Mouse (Mus musculus): ENCODE results near the gene Ppm1h. TPM values are rescaled to one million over a fixed set of nuclear protein-coding genes. Genes with fewer than 3 reads are reported as not detected.
A peak's percentile ranks its signal among the peaks of the same experiment; 100 is the strongest.

The Ppm1h gene
- polyA plus RNA-seq, 1 experiment from 2014 or later, result 34.3 TPM

GRCm38 (mm10) chr10:122802218-122802617 lies 123.7 kb downstream of the Ppm1h start:
- 38% methylated on average over 30 of the region's 30 CpGs for WGBS

GRCm38 (mm10) chr10:122802901-122803300 lies 124.3 kb downstream of the Ppm1h start:
- Histone ChIP-seq H3K36me3 (replicated peaks; ENCODE audit: control insufficient read depth, insufficient read depth) (no peaks in the 10 kb centered on the region), H3K4me3 (replicated peaks; ENCODE audit: low read length) (no peak overlapping the region), H3K4me1 (replicated peaks; ENCODE audit: control insufficient read depth, insufficient read depth, low read length) (peaks cover 7% of the 10 kb centered on the region; the same call in 1 of the 2 replicates), H3K27me3 (ENCODE audit: control insufficient read depth, insufficient read depth, low read length) (no peaks in the 10 kb centered on the region), H3K27ac (no peak overlapping the region), H3K9me3 (ENCODE audit: control insufficient read depth, low read length) (peaks cover 10% of the 10 kb centered on the region; the same call in 1 of the 2 replicates), H3K4me2 (replicated peaks) (no peak overlapping the region), H3K9ac (no peak overlapping the region)
- ATAC-seq (ENCODE audit: low FRiP score) (no peak), DNase-seq (ENCODE audit: low spot score) (no peak)
- WGBS, result 38% methylated on average over 7 of the region's 7 CpGs

More at GRCm38 (mm10) chr10:122802218-122802617, 123.7 kb downstream of the Ppm1h start:
- Histone ChIP-seq H3K27me3 (ENCODE audit: control insufficient read depth, insufficient read depth, low read length) (no peaks in the 10 kb centered on the region), H3K9ac (no peak overlapping the region), H3K27ac (no peak overlapping the region), H3K9me3 (ENCODE audit: control insufficient read depth, low read length) (peaks cover 10% of the 10 kb centered on the region; the same call in 1 of the 2 replicates), H3K4me2 (replicated peaks) (peak overlapping the region; percentile 23; the same call in 1 of the 2 replicates), H3K36me3 (replicated peaks; ENCODE audit: control insufficient read depth, insufficient read depth) (no peaks in the 10 kb centered on the region), H3K4me1 (replicated peaks; ENCODE audit: control insufficient read depth, insufficient read depth, low read length) (peaks cover 1% of the 10 kb centered on the region; the same call in 1 of the 2 replicates), H3K4me3 (replicated peaks; ENCODE audit: low read length) (no peak overlapping the region)
- DNase-seq (ENCODE audit: low spot score) (no peak), ATAC-seq (ENCODE audit: low FRiP score) (no peak)

- Histone ChIP-seq H3K27ac (no peak overlapping the region), H3K9ac (no peak overlapping the region), H3K9me3 (ENCODE audit: control insufficient read depth, low read length) (peaks cover 10% of the 10 kb centered on the region; the same call in 1 of the 2 replicates), H3K4me3 (replicated peaks; ENCODE audit: low read length) (no peak overlapping the region), H3K36me3 (replicated peaks; ENCODE audit: control insufficient read depth, insufficient read depth) (no peaks in the 10 kb centered on the region), H3K4me2 (replicated peaks) (no peak overlapping the region), H3K27me3 (ENCODE audit: control insufficient read depth, insufficient read depth, low read length) (no peaks in the 10 kb centered on the region), H3K4me1 (replicated peaks; ENCODE audit: control insufficient read depth, insufficient read depth, low read length) (peaks cover 13% of the 10 kb centered on the region)
- DNase-seq (ENCODE audit: low spot score) (peak; percentile 90), ATAC-seq (ENCODE audit: low FRiP score) (no peak)
- 14% methylated on average over 7 of the region's 7 CpGs for WGBS
Measured at GRCm38 (mm10) chr10:122803906-122804305, 125.3 kb downstream of the Ppm1h start.

- H3K27me3 ChIP-seq (ENCODE audit: control insufficient read depth, insufficient read depth, low read length), result no peaks in the 10 kb centered on the region
- peaks cover 13% of the 10 kb centered on the region for H3K4me1 ChIP-seq (replicated peaks; ENCODE audit: control insufficient read depth, insufficient read depth, low read length)
- ATAC-seq (ENCODE audit: low FRiP score) (no peak), DNase-seq (ENCODE audit: low spot score) (no peak)
- WGBS, result 77% methylated on average over 2 of the region's 2 CpGs
- H3K9ac ChIP-seq, result no peak overlapping the region
- H3K9me3 ChIP-seq (ENCODE audit: control insufficient read depth, low read length), result peaks cover 10% of the 10 kb centered on the region; the same call in 1 of the 2 replicates
- no peak overlapping the region for H3K27ac ChIP-seq
- no peaks in the 10 kb centered on the region for H3K36me3 ChIP-seq (replicated peaks; ENCODE audit: control insufficient read depth, insufficient read depth)
- no peak overlapping the region for H3K4me2 ChIP-seq (replicated peaks)
- H3K4me3 ChIP-seq (replicated peaks; ENCODE audit: low read length), result no peak overlapping the region
Measured at GRCm38 (mm10) chr10:122805866-122806265, 127.3 kb downstream of the Ppm1h start.

- H3K4me2 ChIP-seq (replicated peaks), result 0 out of 2 replicates have a peak overlapping the region, but pooled peaks have one; percentile 15
- WGBS, result 29% methylated on average over 9 of the region's 9 CpGs
- no peaks in the 10 kb centered on the region for H3K36me3 ChIP-seq (replicated peaks; ENCODE audit: control insufficient read depth, insufficient read depth)
- H3K4me1 ChIP-seq (replicated peaks; ENCODE audit: control insufficient read depth, insufficient read depth, low read length), result peaks cover 13% of the 10 kb centered on the region
- no peaks in the 10 kb centered on the region for H3K27me3 ChIP-seq (ENCODE audit: control insufficient read depth, insufficient read depth, low read length)
- H3K9ac ChIP-seq, result peak overlapping the region; percentile 44
- ATAC-seq (ENCODE audit: low FRiP score), result peak; percentile 38; the same call in 1 of the 2 replicates
- peak overlapping the region; percentile 81 for H3K27ac ChIP-seq
- DNase-seq (ENCODE audit: low spot score), result peak; percentile 85
- H3K4me3 ChIP-seq (replicated peaks; ENCODE audit: low read length), result no peak overlapping the region
- peaks cover 10% of the 10 kb centered on the region; the same call in 1 of the 2 replicates for H3K9me3 ChIP-seq (ENCODE audit: control insufficient read depth, low read length)
Measured at GRCm38 (mm10) chr10:122807127-122808105, 128.9 kb downstream of the Ppm1h start.

GRCm38 (mm10) chr10:122808186-122808585 lies 129.6 kb downstream of the Ppm1h start:
- 47% methylated on average over 4 of the region's 4 CpGs for WGBS
- DNase-seq (ENCODE audit: low spot score) (no peak), ATAC-seq (ENCODE audit: low FRiP score) (no peak)

GRCm38 (mm10) chr10:122809851-122810250 lies 131.3 kb downstream of the Ppm1h start:
- 66% methylated on average over 8 of the region's 8 CpGs for WGBS
- Histone ChIP-seq H3K27me3 (ENCODE audit: control insufficient read depth, insufficient read depth, low read length) (no peaks in the 10 kb centered on the region), H3K9me3 (ENCODE audit: control insufficient read depth, low read length) (peaks cover 5% of the 10 kb centered on the region; the same call in 1 of the 2 replicates), H3K4me1 (replicated peaks; ENCODE audit: control insufficient read depth, insufficient read depth, low read length) (peaks cover 16% of the 10 kb centered on the region), H3K4me3 (replicated peaks; ENCODE audit: low read length) (no peak overlapping the region), H3K27ac (no peak overlapping the region), H3K36me3 (replicated peaks; ENCODE audit: control insufficient read depth, insufficient read depth) (no peaks in the 10 kb centered on the region), H3K9ac (no peak overlapping the region), H3K4me2 (replicated peaks) (no peak overlapping the region)
- ATAC-seq (ENCODE audit: low FRiP score), result no peak
- no peak for DNase-seq (ENCODE audit: low spot score)

More at GRCm38 (mm10) chr10:122808186-122808585, 129.6 kb downstream of the Ppm1h start:
- H3K4me2 ChIP-seq (replicated peaks), result no peak overlapping the region
- no peaks in the 10 kb centered on the region for H3K27me3 ChIP-seq (ENCODE audit: control insufficient read depth, insufficient read depth, low read length)
- H3K36me3 ChIP-seq (replicated peaks; ENCODE audit: control insufficient read depth, insufficient read depth), result no peaks in the 10 kb centered on the region
- H3K4me1 ChIP-seq (replicated peaks; ENCODE audit: control insufficient read depth, insufficient read depth, low read length), result peaks cover 13% of the 10 kb centered on the region
- H3K9ac ChIP-seq, result no peak overlapping the region
- H3K4me3 ChIP-seq (replicated peaks; ENCODE audit: low read length), result no peak overlapping the region
- peak overlapping the region; percentile 2; the same call in 1 of the 2 replicates for H3K27ac ChIP-seq
- peaks cover 10% of the 10 kb centered on the region; the same call in 1 of the 2 replicates for H3K9me3 ChIP-seq (ENCODE audit: control insufficient read depth, low read length)

- Histone ChIP-seq H3K36me3 (replicated peaks; ENCODE audit: control insufficient read depth, insufficient read depth) (no peaks in the 10 kb centered on the region), H3K4me1 (replicated peaks; ENCODE audit: control insufficient read depth, insufficient read depth, low read length) (peaks cover 11% of the 10 kb centered on the region), H3K27ac (peak overlapping the region; percentile 60), H3K9me3 (ENCODE audit: control insufficient read depth, low read length) (no peaks in the 10 kb centered on the region), H3K4me3 (replicated peaks; ENCODE audit: low read length) (no peak overlapping the region), H3K27me3 (ENCODE audit: control insufficient read depth, insufficient read depth, low read length) (no peaks in the 10 kb centered on the region), H3K9ac (0 out of 2 replicates have a peak overlapping the region, but pooled peaks have one; percentile 33), H3K4me2 (replicated peaks) (peak overlapping the region; percentile 19)
- ATAC-seq (ENCODE audit: low FRiP score) (peak; percentile 57; the same call in 1 of the 2 replicates), DNase-seq (ENCODE audit: low spot score) (no peak)
- WGBS, result 39% methylated on average over 14 of the region's 14 CpGs
Measured at GRCm38 (mm10) chr10:122815094-122815493, 136.5 kb downstream of the Ppm1h start.

- 88% methylated on average over 8 of the region's 8 CpGs for WGBS
- Histone ChIP-seq H3K9me3 (ENCODE audit: control insufficient read depth, low read length) (no peaks in the 10 kb centered on the region), H3K27ac (no peak overlapping the region), H3K36me3 (replicated peaks; ENCODE audit: control insufficient read depth, insufficient read depth) (no peaks in the 10 kb centered on the region), H3K9ac (no peak overlapping the region), H3K27me3 (ENCODE audit: control insufficient read depth, insufficient read depth, low read length) (no peaks in the 10 kb centered on the region), H3K4me1 (replicated peaks; ENCODE audit: control insufficient read depth, insufficient read depth, low read length) (peaks cover 11% of the 10 kb centered on the region), H3K4me2 (replicated peaks) (no peak overlapping the region), H3K4me3 (replicated peaks; ENCODE audit: low read length) (no peak overlapping the region)
- DNase-seq (ENCODE audit: low spot score) (no peak), ATAC-seq (ENCODE audit: low FRiP score) (no peak)
Measured at GRCm38 (mm10) chr10:122817741-122818140, 139.2 kb downstream of the Ppm1h start.
